Mouse (Mus musculus) liver, postnatal 0 days (tissue): Measurements from ENCODE around the gene Neurl1b.

Experiments
- CTCF ChIP-seq: sonication (generic); IDR thresholded peaks from 2 replicates; pipeline ENCODE4 v1.5.1; 2016; ENCODE audit warnings: antibody characterized with exemption, low read depth
- EP300 ChIP-seq: IDR thresholded peaks from 2 replicates; pipeline ENCODE4 v1.6.1; 2016; ENCODE audit warnings: antibody characterized with exemption, low read depth, mild to moderate bottlenecking

GRCm38 (mm10) chr17:26420491-26421247 lies 6.0 kb downstream of the Neurl1b start:
- TF ChIP-seq CTCF, result no peak
- no peak for TF ChIP-seq EP300
